Mouse (Mus musculus) limb, embryonic 13.5 days (tissue): ENCODE data around the gene Mea1. TPM values are rescaled to one million over a fixed set of nuclear protein-coding genes. Genes with fewer than 3 reads are reported as not detected.

Experiments
- ATAC-seq: fragments of 200-750 bp; cut with Nextera tagmentation; 2 replicates; pipeline ENCODE4 v1.8.0; 2017; ENCODE audit warnings: low read depth, moderate number of reproducible peaks, moderate TSS enrichment; ENCODE audit not compliant: low FRiP score
- H3K27ac ChIP-seq: fragments of 300-500 bp; sonication (generic); 2 replicates; pipeline ENCODE4 v1.5.1; 2015; ENCODE audit warnings: inconsistent platforms, mild to moderate bottlenecking, moderate library complexity
- H3K27me3 ChIP-seq: fragments of 300-500 bp; sonication (generic); 2 replicates; pipeline ENCODE4 v1.6.1; 2015; ENCODE audit warnings: mild to moderate bottlenecking, inconsistent platforms
- H3K36me3 ChIP-seq: fragments of 300-500 bp; sonication (generic); 2 replicates; pipeline ENCODE4 v1.6.1; 2015; ENCODE audit warnings: inconsistent platforms, mild to moderate bottlenecking, moderate library complexity
- H3K4me1 ChIP-seq: fragments of 300-500 bp; sonication (generic); 2 replicates; pipeline ENCODE4 v1.6.1; 2015; ENCODE audit warnings: inconsistent platforms
- H3K4me2 ChIP-seq: fragments of 300-500 bp; sonication (generic); replicated peaks from 2 replicates; pipeline ENCODE4 v1.6.1; 2015; ENCODE audit warnings: inconsistent platforms, mild to moderate bottlenecking, moderate library complexity
- H3K4me3 ChIP-seq: fragments of 300-500 bp; sonication (generic); 2 replicates; pipeline ENCODE4 v1.5.1; 2015; ENCODE audit warnings: moderate library complexity, mild to moderate bottlenecking, inconsistent platforms
- H3K9ac ChIP-seq: fragments of 300-500 bp; sonication (generic); 2 replicates; pipeline ENCODE4 v1.6.1; 2015; ENCODE audit warnings: mild to moderate bottlenecking, inconsistent platforms
- H3K9me3 ChIP-seq: fragments of 300-500 bp; sonication (generic); 2 replicates; pipeline ENCODE4 v1.6.1; 2016; ENCODE audit warnings: inconsistent platforms
- WGBS: fragments of 180-500 bp; shearing (Covaris S2); methylation state at CpG from one replicate; pipeline ENCODE4 v1.1.7; 2015; 5-methylcytosine and 5-hydroxymethylcytosine counted together
- polyA plus RNA-seq: library from polyadenylated mRNA; unstranded; fragments of >200 nt; fragmentation: Nextera tagmentation; extraction: Ambion mirVana; gene quantifications from 2 replicates; pipeline ENCODE4 v1.2.1, GENCODE M21; 2015

Mea1 gene
- polyA plus RNA-seq, 1 experiment from 2014 or later, result 162 TPM

GRCm38 (mm10) chr17:46699245-46699644 is 20.7 kb downstream of the Mea1 start:
- no peak overlapping the region for H3K4me3 ChIP-seq
- H3K36me3 ChIP-seq, result peaks cover 51% of the 10 kb centered on the region
- H3K27ac ChIP-seq, result no peak overlapping the region
- H3K9me3 ChIP-seq, result no peaks in the 10 kb centered on the region
- WGBS, result 49% methylated on average over 5 of the region's 5 CpGs
- ATAC-seq, result no peak
- H3K4me2 ChIP-seq, result no peak overlapping the region
- no peaks in the 10 kb centered on the region for H3K27me3 ChIP-seq
- H3K4me1 ChIP-seq, result peaks cover 25% of the 10 kb centered on the region
- H3K9ac ChIP-seq, result 0 out of 2 replicates have a peak overlapping the region, but pooled peaks have one; percentile 2

GRCm38 (mm10) chr17:46699912-46700311 is 21.3 kb downstream of the Mea1 start:
- Histone ChIP-seq H3K9ac (no peak overlapping the region), H3K36me3 (peaks cover 51% of the 10 kb centered on the region), H3K4me3 (no peak overlapping the region), H3K27ac (no peak overlapping the region), H3K4me1 (peaks cover 25% of the 10 kb centered on the region), H3K27me3 (no peaks in the 10 kb centered on the region), H3K4me2 (no peak overlapping the region), H3K9me3 (no peaks in the 10 kb centered on the region)
- WGBS, result 85% methylated on average over 3 of the region's 3 CpGs
- ATAC-seq, result no peak

- Histone ChIP-seq H3K36me3 (peaks cover 41% of the 10 kb centered on the region), H3K27me3 (no peaks in the 10 kb centered on the region), H3K4me1 (peaks cover 33% of the 10 kb centered on the region), H3K9me3 (no peaks in the 10 kb centered on the region), H3K27ac (no peak overlapping the region), H3K4me3 (no peak overlapping the region), H3K4me2 (no peak overlapping the region), H3K9ac (peak overlapping the region; percentile 96; the same call in 1 of the 2 replicates)
- no peak for ATAC-seq
- WGBS, result 81% methylated on average over 12 of the region's 12 CpGs
These were observed 22.9 kb downstream of the Mea1 start for GRCm38 (mm10) chr17:46701489-46701888.

DNA sequence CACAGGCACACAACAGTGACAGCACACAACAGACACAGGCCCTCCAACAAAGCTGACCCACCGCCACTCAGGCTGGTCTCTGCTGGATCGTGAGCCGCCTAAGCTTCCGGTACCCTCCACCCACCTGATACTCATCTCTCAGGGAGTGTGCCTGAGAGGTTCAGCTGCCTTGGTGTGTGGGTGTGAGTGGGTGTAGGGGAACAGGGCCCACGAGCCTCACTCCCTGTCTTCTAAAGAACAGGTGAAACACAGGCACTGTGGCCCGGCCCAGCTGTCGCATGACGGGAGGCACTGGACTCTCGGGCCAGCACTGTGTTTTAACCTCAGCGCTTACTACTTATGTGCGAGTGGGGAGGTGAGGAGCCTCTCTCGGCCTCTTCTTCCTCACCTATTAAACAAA is 23.5 kb downstream of the Mea1 start:
- H3K9me3 ChIP-seq, result no peaks in the 10 kb centered on the region
- 89% methylated on average over 12 of the region's 12 CpGs for WGBS
- no peak overlapping the region for H3K4me2 ChIP-seq
- no peak overlapping the region for H3K27ac ChIP-seq
- no peak for ATAC-seq
- H3K4me3 ChIP-seq, result no peak overlapping the region
- H3K27me3 ChIP-seq, result no peaks in the 10 kb centered on the region
- H3K4me1 ChIP-seq, result peaks cover 33% of the 10 kb centered on the region
- peaks cover 37% of the 10 kb centered on the region for H3K36me3 ChIP-seq
- peak overlapping the region; percentile 96; the same call in 1 of the 2 replicates for H3K9ac ChIP-seq

- no peaks in the 10 kb centered on the region for H3K27me3 ChIP-seq
- 0 out of 2 replicates have a peak overlapping the region, but pooled peaks have one; percentile 90 for H3K4me3 ChIP-seq
- H3K36me3 ChIP-seq, result peaks cover 33% of the 10 kb centered on the region
- peaks cover 33% of the 10 kb centered on the region for H3K4me1 ChIP-seq
- peak overlapping the region; percentile 96; the same call in 1 of the 2 replicates for H3K9ac ChIP-seq
- WGBS, result 83% methylated on average over 5 of the region's 5 CpGs
- H3K9me3 ChIP-seq, result no peaks in the 10 kb centered on the region
- H3K27ac ChIP-seq, result no peak overlapping the region
- ATAC-seq, result no peak
- peak overlapping the region; percentile 89 for H3K4me2 ChIP-seq
These were observed 23.9 kb downstream of the Mea1 start for GRCm38 (mm10) chr17:46702506-46702905.

DNA sequence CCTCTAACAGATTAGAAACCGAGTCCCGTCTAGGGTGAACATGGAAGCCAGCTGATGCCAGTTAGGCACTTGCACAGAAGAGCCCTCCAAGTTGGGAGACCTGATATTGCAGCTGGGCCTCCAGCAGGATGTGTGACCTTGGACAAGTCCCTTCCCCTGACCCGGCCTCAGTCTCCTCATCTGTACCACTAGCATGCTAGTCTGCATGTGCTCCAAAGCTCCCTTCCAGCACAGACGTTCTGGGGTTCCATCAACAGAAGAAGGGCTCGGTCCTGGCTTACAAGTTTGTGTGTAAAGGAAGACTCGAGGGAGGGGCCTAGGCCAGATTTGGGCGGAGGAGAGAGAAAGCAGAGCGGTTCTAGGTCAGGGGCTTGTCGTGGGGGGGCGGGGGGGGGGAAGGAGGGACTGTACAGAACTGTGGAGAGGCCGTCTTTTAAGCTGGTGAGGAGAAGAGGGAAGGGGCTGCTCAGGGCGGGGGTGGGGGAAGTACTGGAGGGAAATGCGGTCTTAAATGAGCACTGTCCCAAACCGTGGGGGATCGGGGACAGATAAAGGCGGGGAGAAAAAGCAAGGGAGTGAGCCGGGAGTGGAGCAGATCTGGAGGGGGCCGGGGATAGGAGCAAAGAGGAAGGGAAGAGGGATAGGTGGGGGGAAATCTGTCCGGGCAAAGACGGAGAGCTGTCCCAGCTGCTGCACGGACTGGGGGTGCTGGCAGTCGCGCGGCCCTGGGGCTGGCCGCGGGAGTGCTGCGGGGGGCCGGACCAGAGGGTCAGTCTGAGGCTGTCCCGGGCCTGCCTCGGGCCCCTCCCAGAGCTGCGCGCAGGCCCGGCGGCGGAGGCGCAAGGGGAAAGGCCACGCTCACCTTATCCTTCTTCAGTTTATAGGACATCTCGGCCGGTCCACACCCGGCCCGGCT is 25.6 kb downstream of the Mea1 start:
- H3K4me3 ChIP-seq, result peak overlapping the region; percentile 90
- H3K9ac ChIP-seq, result peak overlapping the region; percentile 96
- no peaks in the 10 kb centered on the region for H3K9me3 ChIP-seq
- H3K4me2 ChIP-seq, result peak overlapping the region; percentile 89
- H3K36me3 ChIP-seq, result peaks cover 15% of the 10 kb centered on the region
- H3K27me3 ChIP-seq, result no peaks in the 10 kb centered on the region
- ATAC-seq, result peak; percentile 75
- WGBS, result 5% methylated on average over 38 of the region's 41 CpGs
- H3K4me1 ChIP-seq, result peaks cover 33% of the 10 kb centered on the region
- H3K27ac ChIP-seq, result peak overlapping the region; percentile 90

DNA sequence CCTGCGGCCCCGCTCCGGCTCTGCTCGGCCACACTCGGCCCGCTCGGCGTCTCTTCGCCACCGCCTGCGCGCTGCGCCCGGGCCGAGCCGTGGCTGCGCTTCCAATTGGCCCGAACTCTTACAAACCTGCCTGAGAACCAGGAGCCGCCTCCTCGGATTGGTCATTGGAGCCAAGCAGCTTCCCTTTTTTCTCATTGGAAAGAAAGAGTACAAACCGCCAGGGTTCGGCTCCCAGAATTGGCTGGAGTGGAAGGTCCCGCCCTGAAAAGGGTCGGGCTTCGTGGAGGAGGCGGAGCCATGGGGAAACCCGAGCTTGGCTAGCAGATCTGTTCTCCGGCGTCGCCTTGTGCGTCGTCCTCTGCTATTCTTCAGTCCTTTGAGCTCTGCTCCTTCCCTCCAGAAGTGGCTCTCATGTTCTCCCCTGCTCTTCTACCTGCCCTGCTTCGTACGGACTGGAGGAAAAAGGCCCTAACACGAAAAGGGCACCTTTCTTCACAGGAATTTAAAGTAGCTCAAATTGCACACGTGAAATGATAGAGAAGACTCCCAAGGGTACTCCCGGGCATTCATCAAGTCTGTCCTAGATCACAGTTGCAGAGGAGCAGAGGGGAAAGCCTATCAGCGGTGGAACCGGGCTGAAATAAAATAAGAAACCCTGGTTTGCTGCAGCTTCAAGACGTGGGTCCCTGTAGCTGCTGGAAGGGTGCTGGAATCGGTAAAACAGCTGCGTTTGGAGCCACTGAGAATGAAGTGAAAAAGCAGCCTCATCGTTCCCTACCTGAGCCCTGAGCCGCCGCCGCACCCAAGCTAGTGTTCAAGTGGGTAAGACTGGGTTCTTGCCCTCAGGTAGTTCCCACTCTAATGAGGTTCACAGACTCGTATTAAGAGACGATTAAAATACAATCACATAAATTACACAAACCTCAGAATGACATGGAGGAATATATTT is 26.6 kb downstream of the Mea1 start, which contains the start of gene Ppp2r5d:
TSS of gene Ppp2r5d (minus strand) at position 225 of the 949 bp plus-strand sequence.
- 1% methylated on average over 48 of the region's 48 CpGs for WGBS
- Histone ChIP-seq H3K4me2 (peak within 1 kb of the TSS; percentile 89), H3K27ac (peak within 1 kb of the TSS; percentile 93), H3K27me3 (no peaks in the 10 kb centered on the region), H3K9me3 (no peaks in the 10 kb centered on the region), H3K4me1 (peaks cover 33% of the 10 kb centered on the region), H3K36me3 (0 out of 2 replicates have a peak, but pooled peaks cover 7% of the 10 kb centered on the region), H3K9ac (peak within 1 kb of the TSS; percentile 96), H3K4me3 (peak within 1 kb of the TSS; percentile 90)
- peak; percentile 97 for ATAC-seq

- Histone ChIP-seq H3K27me3 (no peaks in the 10 kb centered on the region), H3K9me3 (no peaks in the 10 kb centered on the region), H3K36me3 (no peaks in the 10 kb centered on the region), H3K4me1 (peaks cover 34% of the 10 kb centered on the region), H3K4me3 (no peak overlapping the region), H3K9ac (no peak overlapping the region), H3K4me2 (peak overlapping the region; percentile 89; the same call in 1 of the 2 replicates), H3K27ac (no peak overlapping the region)
- 91% methylated on average over 14 of the region's 14 CpGs for WGBS
- ATAC-seq, result no peak
These were observed 27.9 kb downstream of the Mea1 start for GRCm38 (mm10) chr17:46706375-46707089.

GRCm38 (mm10) chr17:46710959-46711597 is 32.5 kb downstream of the Mea1 start, which contains the start of gene Pex6:
TSS of gene Pex6 (plus strand) at chr17:46711463.
- Histone ChIP-seq H3K4me2 (peak within 1 kb of the TSS; percentile 100), H3K4me1 (peaks cover 23% of the 10 kb centered on the region), H3K9me3 (no peaks in the 10 kb centered on the region), H3K27ac (peak within 1 kb of the TSS; percentile 65; the same call in 1 of the 2 replicates), H3K4me3 (peak within 1 kb of the TSS; percentile 100), H3K36me3 (peaks cover 29% of the 10 kb centered on the region), H3K27me3 (no peaks in the 10 kb centered on the region), H3K9ac (peak within 1 kb of the TSS; percentile 96)
- 7% methylated on average over 36 of the region's 36 CpGs for WGBS
- ATAC-seq, result peak; percentile 91

DNA sequence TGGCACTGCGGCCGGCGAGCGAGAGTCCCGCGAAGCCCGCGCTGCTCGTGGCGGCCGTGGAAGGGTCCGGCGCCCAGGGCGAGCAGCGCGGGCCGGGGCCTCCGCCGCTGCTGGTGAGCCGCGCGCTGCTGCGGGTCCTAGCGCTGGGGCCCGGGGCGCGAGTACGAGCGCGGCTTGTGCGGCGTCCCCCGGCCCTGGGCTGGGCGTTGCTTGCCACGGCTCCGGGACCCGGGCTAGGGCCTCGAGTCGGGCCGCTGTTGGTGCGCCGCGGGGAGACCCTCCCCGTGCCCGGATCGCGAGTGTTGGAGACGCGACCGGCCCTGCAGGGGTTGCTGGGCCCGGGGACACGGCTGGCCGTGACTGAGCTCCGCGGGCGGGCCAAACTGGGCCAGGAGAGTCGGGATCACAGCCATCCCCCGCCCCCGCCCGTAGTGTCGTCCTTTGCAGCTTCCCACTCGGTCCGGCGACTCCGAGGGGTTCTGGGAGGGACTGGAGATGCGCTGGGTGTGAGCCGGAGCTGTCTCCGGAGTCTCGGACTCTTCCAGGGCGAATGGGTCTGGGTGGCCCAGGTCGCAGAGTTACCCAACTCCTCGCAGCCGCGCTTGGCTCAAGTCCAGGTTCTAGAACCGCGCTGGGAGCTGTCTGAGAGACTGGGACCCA is 33.1 kb downstream of the Mea1 start:
- Histone ChIP-seq H3K9me3 (no peaks in the 10 kb centered on the region), H3K4me1 (peaks cover 21% of the 10 kb centered on the region), H3K4me2 (peak overlapping the region; percentile 100), H3K4me3 (peak overlapping the region; percentile 100), H3K36me3 (peaks cover 36% of the 10 kb centered on the region), H3K27me3 (no peaks in the 10 kb centered on the region), H3K9ac (peak overlapping the region; percentile 96), H3K27ac (peak overlapping the region; percentile 63; the same call in 1 of the 2 replicates)
- WGBS, result under 1% methylated on average over 60 of the region's 76 CpGs
- ATAC-seq, result no peak; the same call in none of the 2 replicates
